Mouse (Mus musculus) layer of hippocampus, adult 8-10 months (tissue): ENCODE measurements around the gene Fancc. TPM values are rescaled to one million over a fixed set of nuclear protein-coding genes. Genes with fewer than 3 reads are reported as not detected.

Source experiments
- DNase-seq, 2 experiments: peaks; one replicate each; pipeline ENCODE4 v3.0.0; 2022; ENCODE audit warnings: low spot score in 2 of 2
- microRNA-seq, 2 experiments: library from miRNA; unstranded; fragments of <30 nt; microRNA quantifications; one replicate each; pipeline ENCODE4 v1.2.0; 2022
- total RNA-seq, 4 experiments: library from RNA; stranded (reverse); gene quantifications; 2 replicates each; pipeline ENCODE4 v1.2.4; 2022

The Fancc gene
- total RNA-seq, 4 experiments from 2014 or later = 6.8 to 10.5 (median 8.4) TPM

- no peak for DNase-seq
Observed at GRCm38 (mm10) chr13:63247631-63248030, 249.4 kb downstream of the Fancc start.

DNA sequence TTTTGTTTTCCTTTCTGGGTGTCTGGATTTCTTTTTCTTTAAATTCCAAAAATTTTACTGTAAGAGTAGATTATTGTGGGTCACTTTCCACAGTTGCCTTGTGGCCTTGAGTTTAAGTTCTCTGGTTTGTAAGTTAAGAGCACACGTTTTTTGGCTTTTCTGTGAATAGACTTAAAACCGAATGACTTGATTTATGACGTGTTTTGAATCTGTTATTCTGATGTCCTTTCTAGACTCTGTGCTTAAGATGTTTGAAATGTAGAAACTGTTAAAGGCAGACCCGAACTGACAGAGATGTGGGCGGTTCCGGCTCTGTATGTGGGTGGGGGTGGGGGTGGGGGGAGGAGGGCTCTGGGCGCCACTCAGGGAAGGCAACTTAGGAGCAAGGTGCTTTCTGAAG is 250.0 kb downstream of the Fancc start:
- no peak for DNase-seq

DNA sequence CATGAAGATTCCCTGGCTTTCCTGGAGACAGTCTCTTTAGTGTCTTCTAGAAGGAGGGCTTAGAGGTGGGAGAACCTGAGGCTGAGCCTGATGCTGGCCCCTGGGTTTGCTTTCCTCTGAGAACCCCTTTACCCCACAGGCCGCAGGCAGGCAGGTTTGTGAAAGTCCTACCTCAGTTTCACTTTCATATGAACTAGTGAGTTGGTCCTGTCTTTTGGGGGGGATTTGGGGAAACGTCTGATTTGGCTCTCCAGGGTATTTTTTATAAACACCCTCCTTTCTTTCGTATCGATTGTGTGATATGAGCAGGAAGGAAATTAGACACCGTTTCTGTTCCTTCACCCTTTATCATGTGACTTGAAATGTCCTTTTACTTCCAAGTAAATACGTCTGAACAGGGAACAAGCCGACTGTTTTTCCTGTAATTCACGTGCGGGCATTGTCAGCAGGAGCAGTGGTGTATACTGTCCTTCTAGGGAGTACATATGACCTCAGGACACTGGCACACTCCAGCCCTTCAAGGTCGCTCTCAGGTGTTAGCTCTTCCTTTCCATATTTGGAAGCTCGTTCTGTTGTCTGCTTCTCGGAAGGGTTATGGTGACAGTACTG is 250.6 kb downstream of the Fancc start:
- DNase-seq = no peak

- no peak for DNase-seq
Observed at GRCm38 (mm10) chr13:63245812-63246211, 251.3 kb downstream of the Fancc start.

- DNase-seq = no peak
Observed at GRCm38 (mm10) chr13:63245218-63245617, 251.9 kb downstream of the Fancc start.

DNA sequence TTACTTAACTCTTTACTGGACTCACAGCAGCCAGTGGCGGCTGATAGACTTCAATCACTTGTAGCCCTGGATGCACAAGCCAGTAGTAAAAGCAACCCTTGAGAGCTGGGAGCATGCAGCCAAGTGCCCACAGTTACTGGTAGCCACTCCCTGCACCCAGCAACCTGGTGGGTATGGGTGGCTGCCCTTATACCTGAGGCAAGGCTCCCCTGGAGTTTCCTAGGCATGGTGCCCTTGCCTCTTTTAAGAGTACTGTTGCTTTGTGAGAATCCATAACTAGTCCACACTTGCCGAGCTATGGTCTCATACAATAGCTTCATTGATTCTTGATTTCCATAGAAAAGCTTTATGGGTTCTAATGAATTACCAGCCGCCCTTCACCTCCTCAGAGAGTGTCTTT is 252.7 kb downstream of the Fancc start:
- no peak for DNase-seq

- no peak for DNase-seq
Observed at GRCm38 (mm10) chr13:63243586-63243985, 253.5 kb downstream of the Fancc start.

GRCm38 (mm10) chr13:63242401-63243192 is 254.5 kb downstream of the Fancc start:
- no peak for DNase-seq

DNA sequence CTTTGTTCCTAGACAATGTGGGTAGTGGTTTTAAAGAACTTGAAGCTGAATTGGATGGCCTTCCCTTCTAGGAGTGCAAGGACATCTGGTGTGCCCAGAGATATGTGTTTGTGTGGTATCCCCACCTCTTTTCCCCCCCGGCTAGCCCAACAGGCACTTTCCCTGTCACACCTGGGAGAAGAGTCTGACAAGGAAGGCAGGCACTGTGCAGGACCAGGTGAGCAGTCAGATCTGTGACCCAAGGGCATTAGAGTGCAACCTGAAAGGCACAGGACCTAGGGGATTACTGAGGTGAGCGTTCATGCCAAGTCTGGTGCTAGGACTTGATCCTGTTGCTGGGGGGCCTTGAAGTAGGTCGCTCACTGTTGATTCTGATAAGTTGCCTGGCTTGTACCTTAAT is 255.4 kb downstream of the Fancc start:
- no peak for DNase-seq

DNA sequence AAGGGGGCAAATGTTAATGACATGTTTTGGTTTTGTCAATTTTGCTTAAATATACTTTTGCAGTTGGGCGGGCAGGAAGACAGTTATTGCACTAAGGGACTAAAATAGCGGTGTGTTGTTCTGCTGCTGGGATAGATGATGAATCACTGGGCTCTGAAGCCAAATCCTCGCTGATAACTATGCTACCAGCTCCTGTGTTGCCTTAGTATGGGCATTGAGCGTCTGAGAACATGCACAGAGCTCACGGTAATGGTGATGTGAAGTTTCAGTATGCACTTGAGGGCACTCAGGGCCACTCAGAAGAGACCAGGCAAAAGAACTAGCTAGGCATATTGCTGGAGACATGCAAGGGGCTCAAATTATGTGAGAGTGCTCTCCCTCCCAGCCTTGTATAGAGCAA is 256.2 kb downstream of the Fancc start:
- DNase-seq = no peak

DNA sequence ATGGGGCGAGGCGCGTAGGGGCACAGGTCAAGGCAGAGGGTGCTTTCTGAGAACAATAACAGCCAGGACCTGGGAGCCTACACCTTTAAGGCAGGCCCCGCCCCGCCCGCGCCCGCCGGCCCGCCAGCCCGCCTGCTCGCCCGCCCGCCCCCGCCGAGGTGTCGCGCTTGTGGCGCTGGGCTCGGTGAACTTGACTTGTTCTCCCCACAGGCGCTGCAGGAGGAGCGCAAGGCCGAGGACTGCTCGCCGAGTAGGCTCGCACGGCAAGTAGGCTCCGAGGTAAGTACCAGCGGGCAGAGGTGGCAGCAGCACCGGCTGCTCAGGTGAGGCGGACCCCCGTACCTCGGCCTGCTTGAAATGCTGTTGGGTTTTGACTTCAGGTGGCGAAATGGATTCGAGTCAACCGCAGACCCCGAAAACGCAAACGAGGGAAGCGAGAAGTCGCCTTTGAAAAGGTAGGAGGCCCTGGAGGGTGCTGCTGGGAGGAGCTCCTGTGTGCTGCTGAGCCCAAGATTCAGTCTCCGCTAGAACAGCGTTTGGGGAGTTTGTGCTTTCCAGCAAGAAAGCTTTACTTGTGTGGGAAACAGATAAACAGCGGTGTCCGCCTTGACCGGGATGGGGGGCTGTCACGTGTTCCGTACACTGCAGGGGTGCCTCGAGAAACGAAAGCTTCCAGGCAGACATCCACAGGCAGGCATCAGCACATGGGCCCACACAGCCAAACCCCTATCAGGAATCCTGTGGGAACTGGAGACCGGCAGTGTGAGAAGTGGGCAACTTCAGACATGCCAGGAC is 257.0 kb downstream of the Fancc start:
- peak in 1 of 2 experiments; percentile 49 for DNase-seq

- no peak for DNase-seq
Observed at GRCm38 (mm10) chr13:63239301-63239804, 257.7 kb downstream of the Fancc start.

- DNase-seq = no peak
Observed at GRCm38 (mm10) chr13:63238045-63238444, 259.0 kb downstream of the Fancc start.

DNA sequence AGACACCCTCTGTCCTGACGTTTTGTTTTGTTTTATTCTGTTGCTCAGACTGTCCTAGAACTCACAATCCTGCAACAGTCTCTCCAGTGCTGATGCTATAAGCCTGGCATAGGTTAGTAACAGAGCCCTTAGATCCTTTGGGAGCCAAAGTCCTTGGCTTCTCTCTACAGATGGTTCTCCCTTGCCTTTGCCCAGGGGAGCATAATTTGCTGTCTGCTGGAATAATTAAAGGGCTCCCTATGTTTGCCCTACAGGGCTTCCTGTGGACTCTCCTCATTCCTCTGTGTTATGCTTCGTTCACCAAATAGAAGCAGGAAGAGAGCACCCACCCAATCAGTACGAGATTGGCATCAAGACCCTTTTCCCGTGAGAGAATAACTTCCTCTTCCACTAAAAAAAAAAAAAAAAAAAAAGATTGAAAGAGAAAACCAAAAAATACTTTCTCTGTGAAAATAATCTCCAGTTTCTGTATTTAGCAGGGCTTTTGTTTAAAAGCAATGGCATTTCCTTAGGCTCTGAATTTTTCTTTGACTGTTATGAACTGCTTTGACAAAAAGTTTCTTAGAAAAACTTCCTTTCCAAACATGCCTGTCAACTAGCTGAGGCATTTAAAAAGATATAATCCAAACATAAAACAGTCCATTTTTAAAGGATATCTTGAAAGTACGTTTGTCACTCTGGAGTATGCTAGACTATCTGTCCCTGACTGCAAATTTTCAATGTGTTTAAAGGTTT is 260.8 kb downstream of the Fancc start:
- no peak for DNase-seq

DNA sequence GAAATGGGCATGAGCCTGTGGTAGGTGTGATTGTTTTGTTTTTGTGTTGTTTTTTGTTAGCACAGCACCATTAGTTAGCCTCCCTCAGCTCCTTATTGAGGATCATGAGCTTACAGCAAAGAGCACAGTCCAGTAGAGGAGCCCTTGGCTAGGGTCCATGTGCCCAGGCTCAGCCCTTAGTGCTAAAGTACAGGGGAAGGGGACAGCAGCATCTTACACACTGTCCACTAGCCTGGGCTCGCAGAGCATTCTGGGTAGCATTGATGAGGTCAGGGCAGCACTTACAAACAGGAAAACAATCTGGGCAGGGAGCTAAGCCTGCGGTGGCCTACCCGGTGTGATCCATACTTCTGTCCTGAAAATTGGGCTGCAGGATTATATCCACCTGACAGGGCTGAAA is 261.5 kb downstream of the Fancc start:
- DNase-seq = no peak

Small RNA genes lying within 50 kb of the gene (microRNA-seq; reads per million reads assigned to microRNA genes)
- gene Mir23b (21,342 to 28,449 reads per million in 2 experiments), gene Mir24-1 (0 reads per million in 2 experiments), gene Mir27b (1,523 to 2,476 reads per million in 2 experiments), gene Mir3074-1 (0 reads per million in 2 experiments)

Other genes with a start within 250 kb of the Fancc start
- 10 to 100 TPM; 43.2 to 67.4 (median 50.6) TPM for gene Ptch1, start 76.3 kb upstream of the Fancc start, total RNA-seq